Mouse (Mus musculus) hindbrain, embryonic 16.5 days (tissue): ENCODE results near the gene Zmiz1. TPM values are rescaled to one million over a fixed set of nuclear protein-coding genes. Genes with fewer than 3 reads are reported as not detected.

ENCODE experiments used
- ATAC-seq: fragments of 200-750 bp; cut with Nextera tagmentation; 2 replicates; pipeline ENCODE4 v1.8.0; 2017; ENCODE audit warnings: moderate TSS enrichment, moderate library complexity
- H3K27ac ChIP-seq: fragments of 300-500 bp; sonication (generic); 2 replicates; pipeline ENCODE4 v1.5.1; 2014; ENCODE audit warnings: low read depth, mild to moderate bottlenecking, control low read depth, low read length, moderate library complexity
- H3K27me3 ChIP-seq: fragments of 300-500 bp; sonication (generic); replicated peaks from 2 replicates; pipeline ENCODE4 v1.6.1; 2014; ENCODE audit warnings: low read length; ENCODE audit not compliant: control insufficient read depth, insufficient read depth
- H3K36me3 ChIP-seq: fragments of 300-500 bp; sonication (generic); 2 replicates; pipeline ENCODE4 v1.6.1; 2014; ENCODE audit warnings: mild to moderate bottlenecking, low read length, moderate library complexity, mixed read lengths; ENCODE audit not compliant: control insufficient read depth, insufficient read depth
- H3K4me1 ChIP-seq: fragments of 300-500 bp; sonication (generic); 2 replicates; pipeline ENCODE4 v1.6.1; 2014; ENCODE audit warnings: low read depth, low read length; ENCODE audit not compliant: control insufficient read depth, insufficient read depth
- H3K4me2 ChIP-seq: fragments of 300-500 bp; sonication (generic); 2 replicates; pipeline ENCODE4 v1.6.1; 2014; ENCODE audit warnings: mild to moderate bottlenecking, low read length, control low read depth, moderate library complexity
- H3K4me3 ChIP-seq: fragments of 300-500 bp; sonication (generic); 2 replicates; pipeline ENCODE4 v1.5.1; 2014; ENCODE audit warnings: mild to moderate bottlenecking, low read length, control low read depth, moderate library complexity
- H3K9ac ChIP-seq: fragments of 300-500 bp; sonication (generic); 2 replicates; pipeline ENCODE4 v1.6.1; 2014; ENCODE audit warnings: low read depth, mild to moderate bottlenecking, control low read depth, low read length, moderate library complexity
- H3K9me3 ChIP-seq: fragments of 300-500 bp; sonication (generic); 2 replicates; pipeline ENCODE4 v1.6.1; 2014; ENCODE audit warnings: mild to moderate bottlenecking, low read length, moderate library complexity; ENCODE audit not compliant: control insufficient read depth
- WGBS: fragments of 180-500 bp; shearing (Covaris S2); extraction: QIAGEN DNeasy Blood & Tissue Kit; methylation state at CpG from one replicate; pipeline ENCODE4 v1.1.7; 2014; 5-methylcytosine and 5-hydroxymethylcytosine counted together
- polyA plus RNA-seq: library from polyadenylated mRNA; unstranded; fragments of >200 nt; fragmentation: Nextera tagmentation; extraction: Ambion mirVana; gene quantifications from 2 replicates; pipeline ENCODE4 v1.2.1, GENCODE M21; 2015

Zmiz1 gene
- polyA plus RNA-seq, 1 experiment from 2014 or later = 50.4 TPM

- no peak overlapping the region for H3K4me3 ChIP-seq
- WGBS = 49% methylated on average over 7 of the region's 7 CpGs
These were observed 10.0 kb downstream of the Zmiz1 start for GRCm38 (mm10) chr14:25468891-25469529.

DNA sequence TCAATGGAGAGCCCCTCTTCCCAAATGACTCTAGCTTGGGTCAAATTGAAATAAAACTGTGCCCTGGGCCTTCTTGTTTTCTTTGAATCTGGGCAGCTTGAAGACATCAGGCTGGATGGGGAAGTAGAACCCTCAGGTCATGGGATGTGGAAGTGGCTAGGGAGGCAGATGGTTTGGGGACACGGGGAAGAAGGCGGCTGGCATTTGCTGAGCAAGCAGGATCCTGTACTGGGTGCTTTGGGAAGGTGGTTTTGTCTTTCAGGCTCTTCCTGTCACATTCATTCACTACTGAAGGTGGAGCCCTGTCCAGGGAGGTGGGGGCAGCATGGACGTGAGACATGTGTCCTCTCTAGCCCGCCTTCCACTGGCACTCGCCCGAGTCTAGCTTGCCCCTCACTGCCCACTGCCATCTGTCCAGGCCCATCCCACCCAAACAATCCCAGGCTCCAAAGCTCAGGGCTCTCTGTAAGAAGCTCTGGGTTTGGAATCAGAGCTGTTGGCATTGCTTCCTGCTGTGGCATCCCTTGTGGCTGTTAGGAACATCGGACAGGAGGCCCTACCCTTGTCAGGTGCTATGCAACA lies 11.3 kb downstream of the Zmiz1 start:
- H3K36me3 ChIP-seq = no peaks in the 10 kb centered on the region
- no peaks in the 10 kb centered on the region for H3K9me3 ChIP-seq
- H3K4me3 ChIP-seq = no peak overlapping the region
- ATAC-seq = no peak
- WGBS = 51% methylated on average over 7 of the region's 7 CpGs
- H3K27me3 ChIP-seq = no peaks in the 10 kb centered on the region
- peak overlapping the region; percentile 34 for H3K27ac ChIP-seq
- H3K9ac ChIP-seq = no peak overlapping the region; the same call in 1 of the 2 replicates
- no peak overlapping the region for H3K4me2 ChIP-seq
- peaks cover 86% of the 10 kb centered on the region for H3K4me1 ChIP-seq

More at GRCm38 (mm10) chr14:25468891-25469529, 10.0 kb downstream of the Zmiz1 start:
- Histone ChIP-seq H3K36me3 (no peaks in the 10 kb centered on the region), H3K27me3 (no peaks in the 10 kb centered on the region), H3K4me2 (no peak overlapping the region; the same call in 1 of the 2 replicates), H3K9me3 (no peaks in the 10 kb centered on the region), H3K4me1 (peaks cover 90% of the 10 kb centered on the region), H3K27ac (peak overlapping the region; percentile 6; the same call in 1 of the 2 replicates), H3K9ac (no peak overlapping the region)
- no peak for ATAC-seq

DNA sequence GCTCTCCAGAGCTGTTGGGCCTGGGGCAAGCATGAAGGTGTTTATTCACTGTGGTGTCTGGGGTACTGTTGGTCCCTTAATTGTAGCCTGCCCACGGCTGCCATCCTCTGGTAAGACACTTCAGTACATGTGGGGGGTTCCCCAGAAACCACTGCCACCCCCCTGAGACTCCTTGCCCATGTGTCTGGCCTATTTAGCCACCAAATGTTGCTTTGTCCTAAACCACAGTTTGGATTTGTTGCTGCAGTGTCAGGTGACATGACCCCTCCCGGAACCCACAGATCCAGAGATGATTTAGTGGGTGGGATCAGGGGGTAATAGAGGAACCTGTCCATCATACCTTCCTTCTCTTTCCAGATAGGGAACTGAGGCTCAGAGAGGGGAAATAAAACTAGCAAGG lies 12.1 kb downstream of the Zmiz1 start:
- Histone ChIP-seq H3K4me3 (no peak overlapping the region), H3K9me3 (no peaks in the 10 kb centered on the region), H3K9ac (no peak overlapping the region), H3K27me3 (no peaks in the 10 kb centered on the region), H3K4me2 (no peak overlapping the region), H3K27ac (no peak overlapping the region; the same call in 1 of the 2 replicates), H3K36me3 (no peaks in the 10 kb centered on the region), H3K4me1 (peaks cover 86% of the 10 kb centered on the region)
- ATAC-seq = no peak
- 48% methylated on average over 2 of the region's 2 CpGs for WGBS

- WGBS = 76% methylated on average over 6 of the region's 6 CpGs
- no peak overlapping the region for H3K27ac ChIP-seq
- ATAC-seq = no peak
These were observed 13.3 kb downstream of the Zmiz1 start for GRCm38 (mm10) chr14:25472096-25472861.

GRCm38 (mm10) chr14:25472981-25473649 lies 14.1 kb downstream of the Zmiz1 start:
- peaks cover 89% of the 10 kb centered on the region for H3K4me1 ChIP-seq
- H3K36me3 ChIP-seq = no peaks in the 10 kb centered on the region
- H3K4me2 ChIP-seq = no peak overlapping the region
- H3K4me3 ChIP-seq = no peak overlapping the region
- WGBS = 39% methylated on average over 6 of the region's 6 CpGs
- H3K27ac ChIP-seq = peak overlapping the region; percentile 42; the same call in 1 of the 2 replicates
- 0 out of 2 replicates have a peak overlapping the region, but pooled peaks have one; percentile 18 for H3K9ac ChIP-seq
- H3K27me3 ChIP-seq = no peaks in the 10 kb centered on the region
- no peaks in the 10 kb centered on the region for H3K9me3 ChIP-seq
- ATAC-seq = no peak

More at GRCm38 (mm10) chr14:25472096-25472861, 13.3 kb downstream of the Zmiz1 start:
- Histone ChIP-seq H3K27me3 (no peaks in the 10 kb centered on the region), H3K36me3 (no peaks in the 10 kb centered on the region), H3K4me1 (peaks cover 88% of the 10 kb centered on the region), H3K9me3 (no peaks in the 10 kb centered on the region), H3K9ac (no peak overlapping the region), H3K4me3 (no peak overlapping the region), H3K4me2 (no peak overlapping the region)

DNA sequence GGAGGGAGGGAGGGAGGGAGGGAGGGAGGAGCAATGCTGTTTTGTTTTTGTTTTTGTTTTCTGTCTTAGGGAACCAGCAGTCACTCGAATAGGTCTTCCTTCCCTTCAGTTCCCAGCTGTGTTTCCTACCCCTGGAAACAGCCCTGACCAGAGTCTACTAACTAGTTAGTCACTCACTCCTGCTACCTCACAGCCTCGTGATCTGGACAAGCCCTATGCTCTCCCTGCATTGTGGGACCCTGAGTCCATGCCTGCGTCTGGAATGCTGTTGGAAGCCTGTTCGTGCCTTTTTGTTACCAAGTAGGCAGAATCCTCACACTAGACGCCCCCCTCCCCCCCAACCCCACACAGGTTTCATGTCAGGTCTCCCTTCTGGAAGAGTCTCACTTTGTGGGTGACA lies 15.0 kb downstream of the Zmiz1 start:
- no peaks in the 10 kb centered on the region for H3K27me3 ChIP-seq
- H3K4me1 ChIP-seq = peaks cover 89% of the 10 kb centered on the region
- no peak overlapping the region for H3K27ac ChIP-seq
- H3K9ac ChIP-seq = no peak overlapping the region
- ATAC-seq = no peak
- H3K4me2 ChIP-seq = no peak overlapping the region
- 29% methylated on average over 5 of the region's 5 CpGs for WGBS
- no peaks in the 10 kb centered on the region for H3K9me3 ChIP-seq
- H3K4me3 ChIP-seq = no peak overlapping the region
- no peaks in the 10 kb centered on the region for H3K36me3 ChIP-seq

- no peak for ATAC-seq
- no peak overlapping the region for H3K4me2 ChIP-seq
- WGBS = 52% methylated on average over 6 of the region's 6 CpGs
- no peaks in the 10 kb centered on the region for H3K27me3 ChIP-seq
- no peak overlapping the region for H3K4me3 ChIP-seq
- H3K27ac ChIP-seq = no peak overlapping the region
- H3K36me3 ChIP-seq = no peaks in the 10 kb centered on the region
- H3K9me3 ChIP-seq = no peaks in the 10 kb centered on the region
- peaks cover 89% of the 10 kb centered on the region for H3K4me1 ChIP-seq
- H3K9ac ChIP-seq = no peak overlapping the region
These were observed 15.7 kb downstream of the Zmiz1 start for GRCm38 (mm10) chr14:25474732-25475131.

DNA sequence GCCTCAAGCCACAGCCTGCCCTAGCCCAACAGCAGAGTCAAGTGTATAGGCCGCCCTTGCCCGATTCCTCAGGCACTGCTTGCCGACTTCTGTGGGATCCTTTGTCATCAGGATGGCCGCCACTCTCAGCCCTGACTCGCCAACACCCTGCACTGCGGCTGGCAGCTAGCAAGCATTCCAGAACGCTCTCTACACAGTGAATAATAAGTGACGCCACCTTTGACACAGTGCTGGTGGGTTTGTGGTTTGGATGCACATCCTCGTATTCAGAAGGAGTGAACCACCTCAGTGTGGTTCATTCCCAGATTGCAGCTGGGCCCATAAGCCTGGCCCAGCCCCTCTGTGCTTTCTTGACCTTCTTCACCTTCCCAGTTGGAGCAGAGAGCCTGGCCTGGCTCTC lies 17.1 kb downstream of the Zmiz1 start:
- no peaks in the 10 kb centered on the region for H3K27me3 ChIP-seq
- peak overlapping the region; percentile 13; the same call in 1 of the 2 replicates for H3K27ac ChIP-seq
- peaks cover 89% of the 10 kb centered on the region for H3K4me1 ChIP-seq
- H3K4me2 ChIP-seq = no peak overlapping the region
- no peaks in the 10 kb centered on the region for H3K36me3 ChIP-seq
- H3K9ac ChIP-seq = 0 out of 2 replicates have a peak overlapping the region, but pooled peaks have one; percentile 16
- WGBS = 45% methylated on average over 9 of the region's 9 CpGs
- H3K9me3 ChIP-seq = no peaks in the 10 kb centered on the region
- no peak for ATAC-seq
- no peak overlapping the region for H3K4me3 ChIP-seq
